Mouse (Mus musculus): ENCODE results near the gene Nfkbil1.

GRCm38 (mm10) chr17:35257378-35257777, 21.8 kb upstream of the Nfkbil1 start:
- no peak for TF ChIP-seq CTCF (IDR thresholded peaks at IDR 0.05)
- TF ChIP-seq EP300 (IDR thresholded peaks at IDR 0.05), result no peak
